8 mouse cellular contexts compared by ENCODE assay signal in the genomic region with DNA sequence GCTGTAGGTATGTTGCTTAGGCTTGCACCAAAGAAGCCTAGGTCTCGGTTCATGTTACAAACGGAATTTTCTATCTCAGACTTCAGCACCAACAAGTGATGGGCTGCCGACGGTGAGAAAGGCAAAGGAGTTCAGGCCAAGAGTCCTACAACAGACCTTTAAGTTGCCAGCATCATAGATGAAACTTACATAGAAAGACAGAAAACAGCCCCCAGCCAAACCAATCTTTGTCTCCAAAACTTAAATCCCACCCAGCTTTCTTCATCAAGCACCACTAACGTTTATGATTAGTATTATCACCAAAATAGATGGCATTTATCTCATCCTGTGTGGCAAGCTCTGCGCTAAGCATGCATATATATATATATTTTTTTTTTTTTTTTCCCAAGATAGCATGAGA. TPM values are rescaled to one million over a fixed set of nuclear protein-coding genes. Genes with fewer than 3 reads are reported as not detected.
DNase-seq lines count a peak whose midpoint lies in the region; ATAC-seq and TF ChIP-seq lines count a peak whose summit lies in the region.

No protein-coding gene starts in this region.

- TF ChIP-seq CTCF in kidney, postnatal 0 days (IDR thresholded peaks at IDR 0.05; ENCODE audit: low read depth), result no peak
- TF ChIP-seq CTCF in midbrain, postnatal 0 days (IDR thresholded peaks at IDR 0.05), result no peak

- H3K4me1 ChIP-seq in kidney, postnatal 0 days (replicated peaks; ENCODE audit: insufficient read depth, low read length), result peaks cover 12% of the 10 kb centered on the region; the same call in 1 of the 2 replicates
- peaks cover 8% of the 10 kb centered on the region for H3K4me1 ChIP-seq in brown adipose tissue, adult 24 weeks (ENCODE audit: control insufficient read depth, insufficient read depth, insufficient read length, low read length)
- peaks cover 13% of the 10 kb centered on the region for H3K4me1 ChIP-seq in hindbrain, embryonic 16.5 days (ENCODE audit: control insufficient read depth, insufficient read depth, low read depth, low read length)
- peaks cover 6% of the 10 kb centered on the region; the same call in 1 of the 2 replicates for H3K4me1 ChIP-seq in midbrain, postnatal 0 days (ENCODE audit: insufficient read depth, low read length)

- no peak for ATAC-seq in kidney, postnatal 0 days (replicated peaks; ENCODE audit: low FRiP score, low read depth)
- no peak for ATAC-seq in hindbrain, embryonic 16.5 days
- no peak for ATAC-seq in midbrain, postnatal 0 days (ENCODE audit: low FRiP score)
- no peak for ATAC-seq in frontal cortex, adult (ENCODE audit: low TSS enrichment)

- H3K27ac ChIP-seq in kidney, postnatal 0 days, result peak overlapping the region; percentile 98
- no peak overlapping the region for H3K27ac ChIP-seq in brown adipose tissue, adult 24 weeks (replicated peaks; ENCODE audit: low read depth, low read length)
- no peak overlapping the region; the same call in none of the 2 replicates for H3K27ac ChIP-seq in hindbrain, embryonic 16.5 days (ENCODE audit: low read depth, low read length)
- no peak overlapping the region for H3K27ac ChIP-seq in midbrain, postnatal 0 days (ENCODE audit: low read depth, low read length)

- H3K36me3 ChIP-seq in kidney, postnatal 0 days (ENCODE audit: insufficient read depth, low read length), result no peaks in the 10 kb centered on the region
- no peaks in the 10 kb centered on the region for H3K36me3 ChIP-seq in hindbrain, embryonic 16.5 days (ENCODE audit: control insufficient read depth, insufficient read depth, low read length)
- H3K36me3 ChIP-seq in midbrain, postnatal 0 days (ENCODE audit: insufficient read depth, low read length), result no peaks in the 10 kb centered on the region

- peak overlapping the region; percentile 88 for H3K4me3 ChIP-seq in kidney, postnatal 0 days (replicated peaks; ENCODE audit: low read depth, low read length)
- H3K4me3 ChIP-seq in brown adipose tissue, adult 24 weeks (ENCODE audit: insufficient read depth, low read depth, low read length), result peak overlapping the region; percentile 87
- peak overlapping the region; percentile 99 for H3K4me3 ChIP-seq in hindbrain, embryonic 16.5 days (ENCODE audit: low read length)
- peak overlapping the region; percentile 71 for H3K4me3 ChIP-seq in midbrain, postnatal 0 days (ENCODE audit: low read depth, low read length)

- peak; percentile 24 for DNase-seq in kidney, postnatal 0 days (ENCODE audit: low spot score)
- DNase-seq in kidney, adult 9 months, result no peak
- no peak for DNase-seq in midbrain, postnatal 0 days (ENCODE audit: low spot score)
- DNase-seq in B cell, adult 2 months, result no peak
- no peak for DNase-seq in urinary bladder, postnatal 25 days (ENCODE audit: low spot score)

- H3K9ac ChIP-seq in kidney, postnatal 0 days (ENCODE audit: low read depth, low read length), result peak overlapping the region; percentile 99
- H3K9ac ChIP-seq in hindbrain, embryonic 16.5 days (ENCODE audit: low read depth, low read length), result peak overlapping the region; percentile 99
- H3K9ac ChIP-seq in midbrain, postnatal 0 days (replicated peaks; ENCODE audit: low read length, poor library complexity, severe bottlenecking), result peak overlapping the region; percentile 50; the same call in 1 of the 2 replicates

- H3K4me2 ChIP-seq in kidney, postnatal 0 days (ENCODE audit: low read length), result peak overlapping the region; percentile 82
- H3K4me2 ChIP-seq in hindbrain, embryonic 16.5 days (ENCODE audit: low read length), result peak overlapping the region; percentile 78
- H3K4me2 ChIP-seq in midbrain, postnatal 0 days (ENCODE audit: low read depth, low read length, poor library complexity, severe bottlenecking), result peak overlapping the region; percentile 63

- 4% methylated on average over 6 of the region's 6 CpGs for WGBS in kidney, postnatal 0 days
- 14% methylated on average over 6 of the region's 6 CpGs for WGBS in hindbrain, embryonic 16.5 days
- WGBS in midbrain, postnatal 0 days, result 4% methylated on average over 6 of the region's 6 CpGs

- H3K27me3 ChIP-seq in kidney, postnatal 0 days (ENCODE audit: insufficient read depth, low read length), result no peaks in the 10 kb centered on the region
- H3K27me3 ChIP-seq in hindbrain, embryonic 16.5 days (replicated peaks; ENCODE audit: control insufficient read depth, insufficient read depth, low read length), result no peaks in the 10 kb centered on the region
- no peaks in the 10 kb centered on the region for H3K27me3 ChIP-seq in midbrain, postnatal 0 days (ENCODE audit: insufficient read depth, low read length)

- no peaks in the 10 kb centered on the region for H3K9me3 ChIP-seq in kidney, postnatal 0 days (replicated peaks; ENCODE audit: low read length)
- H3K9me3 ChIP-seq in hindbrain, embryonic 16.5 days (ENCODE audit: control insufficient read depth, low read length), result no peaks in the 10 kb centered on the region
- no peaks in the 10 kb centered on the region for H3K9me3 ChIP-seq in midbrain, postnatal 0 days (ENCODE audit: low read length)

RNA-seq across cellular contexts. Expression of a gene that starts 1.2 kb away (rescaled TPM):
- polyA plus RNA-seq in kidney, postnatal 0 days (2015; fragmentation: Nextera tagmentation; extraction: Ambion mirVana), result 4.4 and 5.0 TPM in 2 replicates
- 1.8 and 3.3 TPM in 2 replicates for polyA plus RNA-seq in brown adipose tissue, adult 24 weeks (2012; ENCODE audit: insufficient read depth, insufficient read length, missing spikeins)
- 4.1 and 4.2 TPM in 2 replicates for polyA plus RNA-seq in hindbrain, embryonic 16.5 days (2015; fragmentation: Nextera tagmentation; extraction: Ambion mirVana)
- 17.1 and 18.8 TPM in 2 replicates for total RNA-seq in midbrain, postnatal 0 days (2014; rRNA removed)
- 3.1 and 3.6 TPM in 2 replicates for polyA plus RNA-seq in midbrain, postnatal 0 days (2015; fragmentation: Nextera tagmentation; extraction: Ambion mirVana)

RNA-seq across cellular contexts. Expression of a gene that starts 26.9 kb away (rescaled TPM):
- 0.22 and 0.32 TPM in 2 replicates for polyA plus RNA-seq in kidney, postnatal 0 days (2015; fragmentation: Nextera tagmentation; extraction: Ambion mirVana)
- polyA plus RNA-seq in brown adipose tissue, adult 24 weeks (2012; ENCODE audit: insufficient read depth, insufficient read length, missing spikeins), result not detected in 2 replicates
- polyA plus RNA-seq in hindbrain, embryonic 16.5 days (2015; fragmentation: Nextera tagmentation; extraction: Ambion mirVana), result 0.88 and 1.1 TPM in 2 replicates
- 1.7 TPM in 1 of 2 replicates, not detected in the other for total RNA-seq in midbrain, postnatal 0 days (2014; rRNA removed)
- 0.21 and 0.23 TPM in 2 replicates for polyA plus RNA-seq in midbrain, postnatal 0 days (2015; fragmentation: Nextera tagmentation; extraction: Ambion mirVana)
